Mouse (Mus musculus) embryonic facial prominence, embryonic 10.5 days (tissue): Measurements from ENCODE around the gene Bend5. TPM values are rescaled to one million over a fixed set of nuclear protein-coding genes. Genes with fewer than 3 reads are reported as not detected.

ENCODE experiments used
- DNase-seq: peaks from one replicate; pipeline ENCODE4 v3.0.0-alpha.2; 2017; ENCODE audit warnings: low spot score
- H3K27ac ChIP-seq: fragments of 300-500 bp; sonication (generic); replicated peaks from 2 replicates; pipeline ENCODE4 v1.5.1; 2016; ENCODE audit warnings: mild to moderate bottlenecking
- H3K27me3 ChIP-seq: fragments of 300-500 bp; sonication (generic); replicated peaks from 2 replicates; pipeline ENCODE4 v1.6.1; 2016; ENCODE audit warnings: low read depth, mild to moderate bottlenecking; ENCODE audit not compliant: poor library complexity, severe bottlenecking
- H3K36me3 ChIP-seq: fragments of 300-500 bp; sonication (generic); replicated peaks from 2 replicates; pipeline ENCODE4 v1.6.1; 2016; ENCODE audit warnings: mild to moderate bottlenecking, moderate library complexity
- H3K4me1 ChIP-seq: fragments of 300-500 bp; sonication (generic); 2 replicates; pipeline ENCODE4 v1.6.1; 2016
- H3K4me3 ChIP-seq: fragments of 300-500 bp; sonication (generic); 2 replicates; pipeline ENCODE4 v1.5.1; 2016; ENCODE audit warnings: mild to moderate bottlenecking, moderate library complexity
- H3K9me3 ChIP-seq: fragments of 300-500 bp; sonication (generic); 2 replicates; pipeline ENCODE4 v1.6.1; 2016; ENCODE audit warnings: mild to moderate bottlenecking
- WGBS: fragments of 180-500 bp; shearing (Covaris S2); methylation state at CpG from one replicate; pipeline ENCODE4 v1.1.7; 2016; 5-methylcytosine and 5-hydroxymethylcytosine counted together
- polyA plus RNA-seq: library from polyadenylated mRNA; unstranded; fragments of >200 nt; fragmentation: Nextera tagmentation; extraction: Ambion mirVana; gene quantifications from 2 replicates; pipeline ENCODE4 v1.2.1, GENCODE M21; 2016

The Bend5 gene
- polyA plus RNA-seq, 1 experiment from 2014 or later, result 35.8 TPM

GRCm38 (mm10) chr4:111443906-111444615, 29.3 kb downstream of the Bend5 start:
- Histone ChIP-seq H3K27ac (no peak overlapping the region), H3K4me3 (no peak overlapping the region), H3K36me3 (peaks cover 73% of the 10 kb centered on the region), H3K9me3 (no peaks in the 10 kb centered on the region), H3K4me1 (peaks cover 14% of the 10 kb centered on the region; the same call in 1 of the 2 replicates), H3K27me3 (peaks cover 3% of the 10 kb centered on the region; the same call in 1 of the 2 replicates)
- 71% methylated on average over 10 of the region's 10 CpGs for WGBS
- DNase-seq, result no peak

- peaks cover 14% of the 10 kb centered on the region; the same call in 1 of the 2 replicates for H3K4me1 ChIP-seq
- no peak overlapping the region for H3K27ac ChIP-seq
- H3K4me3 ChIP-seq, result no peak overlapping the region
Measured at GRCm38 (mm10) chr4:111444616-111445160, 29.9 kb downstream of the Bend5 start.

GRCm38 (mm10) chr4:111447918-111448317, 33.1 kb downstream of the Bend5 start:
- Histone ChIP-seq H3K9me3 (no peaks in the 10 kb centered on the region), H3K4me3 (no peak overlapping the region), H3K4me1 (peaks cover 13% of the 10 kb centered on the region; the same call in 1 of the 2 replicates), H3K27me3 (no peaks in the 10 kb centered on the region; the same call in 1 of the 2 replicates), H3K27ac (no peak overlapping the region), H3K36me3 (peaks cover 77% of the 10 kb centered on the region)
- DNase-seq, result no peak
- WGBS, result 89% methylated on average over 3 of the region's 3 CpGs

More at GRCm38 (mm10) chr4:111444616-111445160, 29.9 kb downstream of the Bend5 start:
- H3K27me3 ChIP-seq, result peaks cover 3% of the 10 kb centered on the region; the same call in 1 of the 2 replicates
- DNase-seq, result no peak
- 60% methylated on average over 1 of the region's 1 CpGs for WGBS
- no peaks in the 10 kb centered on the region for H3K9me3 ChIP-seq
- peaks cover 75% of the 10 kb centered on the region for H3K36me3 ChIP-seq

GRCm38 (mm10) chr4:111448586-111448985, 33.8 kb downstream of the Bend5 start:
- Histone ChIP-seq H3K9me3 (no peaks in the 10 kb centered on the region), H3K4me3 (no peak overlapping the region), H3K27ac (no peak overlapping the region), H3K27me3 (no peaks in the 10 kb centered on the region; the same call in 1 of the 2 replicates), H3K36me3 (peaks cover 77% of the 10 kb centered on the region), H3K4me1 (peaks cover 9% of the 10 kb centered on the region; the same call in 1 of the 2 replicates)
- no peak for DNase-seq
- 95% methylated on average over 4 of the region's 4 CpGs for WGBS

- Histone ChIP-seq H3K27me3 (no peaks in the 10 kb centered on the region; the same call in 1 of the 2 replicates), H3K9me3 (no peaks in the 10 kb centered on the region), H3K36me3 (peaks cover 85% of the 10 kb centered on the region), H3K27ac (no peak overlapping the region), H3K4me3 (no peak overlapping the region), H3K4me1 (0 out of 2 replicates have a peak, but pooled peaks cover 3% of the 10 kb centered on the region)
- WGBS, result 76% methylated on average over 7 of the region's 7 CpGs
- DNase-seq, result no peak
Measured at GRCm38 (mm10) chr4:111449442-111450199, 34.8 kb downstream of the Bend5 start.

GRCm38 (mm10) chr4:111451283-111451918, 36.6 kb downstream of the Bend5 start:
- no peaks in the 10 kb centered on the region; the same call in 1 of the 2 replicates for H3K27me3 ChIP-seq
- H3K9me3 ChIP-seq, result no peaks in the 10 kb centered on the region
- H3K27ac ChIP-seq, result no peak overlapping the region
- H3K36me3 ChIP-seq, result peaks cover 88% of the 10 kb centered on the region
- DNase-seq, result no peak
- no peak overlapping the region for H3K4me3 ChIP-seq
- no peaks in the 10 kb centered on the region for H3K4me1 ChIP-seq
- 77% methylated on average over 7 of the region's 7 CpGs for WGBS

- Histone ChIP-seq H3K4me3 (no peak overlapping the region), H3K36me3 (peaks cover 87% of the 10 kb centered on the region), H3K4me1 (no peaks in the 10 kb centered on the region), H3K27me3 (no peaks in the 10 kb centered on the region), H3K27ac (no peak overlapping the region), H3K9me3 (no peaks in the 10 kb centered on the region)
- WGBS, result 89% methylated on average over 5 of the region's 5 CpGs
- DNase-seq, result no peak
Measured at GRCm38 (mm10) chr4:111452192-111452591, 37.4 kb downstream of the Bend5 start.

- DNase-seq, result no peak
- Histone ChIP-seq H3K27me3 (no peaks in the 10 kb centered on the region), H3K4me3 (no peak overlapping the region), H3K4me1 (no peaks in the 10 kb centered on the region), H3K9me3 (no peaks in the 10 kb centered on the region), H3K36me3 (peaks cover 90% of the 10 kb centered on the region), H3K27ac (no peak overlapping the region)
- WGBS, result 88% methylated on average over 3 of the region's 3 CpGs
Measured at GRCm38 (mm10) chr4:111453275-111453674, 38.5 kb downstream of the Bend5 start.

GRCm38 (mm10) chr4:111455621-111456020, 40.8 kb downstream of the Bend5 start:
- H3K4me1 ChIP-seq, result no peaks in the 10 kb centered on the region
- no peak overlapping the region for H3K4me3 ChIP-seq
- no peak overlapping the region for H3K27ac ChIP-seq
- peaks cover 91% of the 10 kb centered on the region for H3K36me3 ChIP-seq
- no peaks in the 10 kb centered on the region for H3K9me3 ChIP-seq
- no peaks in the 10 kb centered on the region for H3K27me3 ChIP-seq
- DNase-seq, result no peak
- 82% methylated on average over 5 of the region's 5 CpGs for WGBS

GRCm38 (mm10) chr4:111457568-111457967, 42.8 kb downstream of the Bend5 start:
- H3K9me3 ChIP-seq, result no peaks in the 10 kb centered on the region
- H3K4me3 ChIP-seq, result no peak overlapping the region
- no peaks in the 10 kb centered on the region for H3K4me1 ChIP-seq
- DNase-seq, result no peak
- H3K27ac ChIP-seq, result no peak overlapping the region
- H3K36me3 ChIP-seq, result peaks cover 78% of the 10 kb centered on the region
- no peaks in the 10 kb centered on the region for H3K27me3 ChIP-seq
- WGBS, result 93% methylated on average over 5 of the region's 5 CpGs

- Histone ChIP-seq H3K36me3 (no peaks in the 10 kb centered on the region), H3K9me3 (no peaks in the 10 kb centered on the region), H3K4me1 (no peaks in the 10 kb centered on the region), H3K4me3 (no peak overlapping the region), H3K27ac (no peak overlapping the region), H3K27me3 (no peaks in the 10 kb centered on the region)
- 92% methylated on average over 2 of the region's 2 CpGs for WGBS
- no peak for DNase-seq
Measured at GRCm38 (mm10) chr4:111467293-111467773, 52.5 kb downstream of the Bend5 start.

GRCm38 (mm10) chr4:111467796-111468195, 53.0 kb downstream of the Bend5 start:
- no peaks in the 10 kb centered on the region for H3K27me3 ChIP-seq
- no peak overlapping the region for H3K4me3 ChIP-seq
- H3K4me1 ChIP-seq, result no peaks in the 10 kb centered on the region
- DNase-seq, result no peak
- H3K9me3 ChIP-seq, result no peaks in the 10 kb centered on the region
- no peak overlapping the region for H3K27ac ChIP-seq
- no peaks in the 10 kb centered on the region for H3K36me3 ChIP-seq
- 88% methylated on average over 4 of the region's 4 CpGs for WGBS
